Mouse (Mus musculus) limb, embryonic 11.5 days (tissue): ENCODE data around the gene Grrp1. TPM values are rescaled to one million over a fixed set of nuclear protein-coding genes. Genes with fewer than 3 reads are reported as not detected.
"Not testable (repeated sequence)": the region's sequence is repeated elsewhere in the genome, so short reads cannot be mapped to it uniquely, and the experiment has no call there.

ENCODE experiments used
- ATAC-seq: fragments of 200-750 bp; cut with Nextera tagmentation; 2 replicates; pipeline ENCODE4 v1.8.0; 2017; ENCODE audit warnings: low read depth; ENCODE audit not compliant: insufficient number of reproducible peaks, low FRiP score, low TSS enrichment
- DNase-seq: peaks from one replicate; pipeline ENCODE4 v3.0.0-alpha.2; 2015; ENCODE audit warnings: low spot score
- H3K27ac ChIP-seq: fragments of 300-500 bp; sonication (generic); replicated peaks from 2 replicates; pipeline ENCODE4 v1.5.1; 2014; ENCODE audit warnings: low read depth, mild to moderate bottlenecking, low read length
- H3K27me3 ChIP-seq: fragments of 300-500 bp; sonication (generic); 2 replicates; pipeline ENCODE4 v1.6.1; 2014; ENCODE audit warnings: mild to moderate bottlenecking, low read length, mixed read lengths; ENCODE audit not compliant: control insufficient read depth, insufficient read depth
- H3K36me3 ChIP-seq: fragments of 300-500 bp; sonication (generic); 2 replicates; pipeline ENCODE4 v1.6.1; 2014; ENCODE audit warnings: mild to moderate bottlenecking, low read length, moderate library complexity, mixed read lengths; ENCODE audit not compliant: control insufficient read depth, insufficient read depth
- H3K4me1 ChIP-seq: fragments of 300-500 bp; sonication (generic); 2 replicates; pipeline ENCODE4 v1.6.1; 2014; ENCODE audit warnings: low read length, mixed read lengths; ENCODE audit not compliant: control insufficient read depth, insufficient read depth
- H3K4me2 ChIP-seq: fragments of 300-500 bp; sonication (generic); 2 replicates; pipeline ENCODE4 v1.6.1; 2014; ENCODE audit warnings: low read depth, mild to moderate bottlenecking, moderate library complexity; ENCODE audit not compliant: severe bottlenecking
- H3K4me3 ChIP-seq: fragments of 300-500 bp; sonication (generic); 2 replicates; pipeline ENCODE4 v1.5.1; 2014; ENCODE audit warnings: low read depth, low read length
- H3K9ac ChIP-seq: fragments of 300-500 bp; sonication (generic); 2 replicates; pipeline ENCODE4 v1.6.1; 2014; ENCODE audit warnings: mild to moderate bottlenecking, low read length
- H3K9me3 ChIP-seq: fragments of 300-500 bp; sonication (generic); 2 replicates; pipeline ENCODE4 v1.6.1; 2016; ENCODE audit warnings: low read length; ENCODE audit not compliant: control insufficient read depth
- WGBS: fragments of 180-500 bp; shearing (Covaris S2); extraction: QIAGEN DNeasy Blood & Tissue Kit; methylation state at CpG from one replicate; pipeline ENCODE4 v1.1.7; 2014; 5-methylcytosine and 5-hydroxymethylcytosine counted together
- polyA plus RNA-seq: library from polyadenylated mRNA; unstranded; fragments of >200 nt; fragmentation: Nextera tagmentation; extraction: Ambion mirVana; gene quantifications from 2 replicates; pipeline ENCODE4 v1.2.1, GENCODE M21; 2014

Grrp1 gene
- polyA plus RNA-seq, result 5.5 and 7.1 TPM in 2 replicates

DNA sequence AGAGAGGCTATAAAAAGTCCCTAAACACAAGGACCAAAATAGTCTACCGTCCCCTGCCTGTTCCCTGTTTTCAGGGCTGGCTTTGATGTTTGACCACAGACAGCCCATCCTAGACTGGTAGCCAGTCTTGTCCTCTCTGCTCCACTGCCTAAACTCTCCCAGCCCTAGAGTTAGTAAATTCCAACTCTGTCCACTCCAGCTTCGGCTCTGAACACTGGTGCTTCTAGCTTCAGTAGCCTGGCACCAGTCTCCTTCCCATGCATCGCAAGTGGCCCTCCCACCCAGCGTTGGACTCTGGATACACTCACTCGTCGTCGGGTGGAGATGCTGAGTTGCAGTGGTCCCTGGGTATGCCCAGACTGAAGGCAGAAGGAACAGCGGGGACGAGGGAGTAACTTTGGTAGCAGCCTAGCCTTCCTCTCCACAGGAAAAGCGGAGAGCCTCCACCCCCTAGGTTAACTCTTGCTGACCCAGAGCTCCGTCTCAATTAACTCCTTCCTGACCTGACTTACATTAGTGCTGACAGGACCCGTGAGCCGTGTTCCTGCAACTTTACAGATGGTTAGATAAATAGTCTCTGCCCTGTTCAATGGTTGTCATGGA lies at the start of gene Grrp1:
Gene Grrp1 (minus strand): TSS at position 385 of the 603 bp plus-strand sequence.
- Histone ChIP-seq H3K9ac (peak within 1 kb of the TSS; percentile 41), H3K27ac (no peak within 1 kb of the TSS), H3K9me3 (no peaks in the 10 kb centered on the region), H3K36me3 (no peaks in the 10 kb centered on the region), H3K27me3 (peaks cover 37% of the 10 kb centered on the region), H3K4me3 (peak within 1 kb of the TSS; percentile 50), H3K4me2 (peak within 1 kb of the TSS; percentile 93), H3K4me1 (peaks cover 41% of the 10 kb centered on the region)
- whole genome bisulfite sequencing, result 0% methylated on average over 13 of the region's 13 CpGs
- ATAC-seq (no peak), DNase-seq (peak; percentile 60)

DNA sequence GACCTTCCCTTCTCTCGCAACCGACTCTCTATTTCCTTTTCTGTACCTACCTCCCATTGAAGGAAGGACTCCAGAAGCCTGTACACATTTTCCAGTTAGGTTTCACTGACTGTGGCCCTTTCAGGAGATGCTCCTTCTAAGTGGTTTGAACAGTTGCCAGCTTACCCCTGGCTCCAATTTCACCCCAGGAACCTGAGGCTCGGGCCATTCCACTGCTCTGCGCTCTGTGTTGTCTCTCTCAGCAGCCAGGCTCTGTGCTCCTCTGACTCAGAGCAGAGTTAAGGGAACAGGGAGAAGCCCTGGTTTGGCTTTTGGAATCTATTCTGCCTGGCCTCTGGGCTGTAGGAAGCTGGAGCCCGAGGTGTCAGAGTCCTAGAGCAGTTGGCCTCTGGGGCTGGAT lies 48.2 kb upstream of the Grrp1 start:
- Histone ChIP-seq H3K4me3 (no peak overlapping the region), H3K27me3 (no peaks in the 10 kb centered on the region), H3K36me3 (no peaks in the 10 kb centered on the region), H3K9ac (no peak overlapping the region), H3K9me3 (no peaks in the 10 kb centered on the region), H3K4me2 (no peak overlapping the region), H3K27ac (no peak overlapping the region), H3K4me1 (no peaks in the 10 kb centered on the region)
- 84% methylated on average over 5 of the region's 5 CpGs for WGBS
- DNase-seq (no peak), ATAC-seq (no peak)

DNA sequence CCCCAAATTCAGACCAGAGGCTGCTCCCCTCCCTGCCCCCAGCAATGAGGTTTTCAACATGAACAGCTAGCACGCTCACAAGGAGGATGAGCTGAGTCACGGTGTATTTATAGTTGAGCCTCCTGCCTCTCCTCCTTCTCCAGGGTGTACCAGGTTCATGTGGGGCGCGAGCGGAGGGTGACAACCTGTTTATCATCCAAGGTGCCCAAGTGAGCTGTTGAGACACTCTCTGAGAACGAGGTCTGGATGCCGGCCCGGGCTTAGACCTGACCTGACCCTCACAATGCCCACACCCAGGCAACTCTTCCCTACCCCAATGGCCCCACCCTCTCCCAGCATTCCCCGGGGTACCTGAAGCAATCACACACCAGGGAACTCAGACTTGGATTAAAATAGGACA lies 46.4 kb upstream of the Grrp1 start:
- Histone ChIP-seq H3K4me3 (no peak overlapping the region), H3K27me3 (no peaks in the 10 kb centered on the region), H3K36me3 (no peaks in the 10 kb centered on the region), H3K4me1 (no peaks in the 10 kb centered on the region), H3K27ac (no peak overlapping the region), H3K9ac (no peak overlapping the region), H3K4me2 (no peak overlapping the region), H3K9me3 (no peaks in the 10 kb centered on the region)
- 78% methylated on average over 9 of the region's 9 CpGs for WGBS
- ATAC-seq (no peak), DNase-seq (no peak)

- no peak overlapping the region for H3K27ac ChIP-seq
- H3K27me3 ChIP-seq, result no peaks in the 10 kb centered on the region
- no peaks in the 10 kb centered on the region for H3K4me1 ChIP-seq
- ATAC-seq (no peak), DNase-seq (no peak)
- 50% methylated on average over 4 of the region's 4 CpGs for WGBS
- H3K4me2 ChIP-seq, result no peak overlapping the region
- no peaks in the 10 kb centered on the region for H3K9me3 ChIP-seq
- no peak overlapping the region for H3K4me3 ChIP-seq
- H3K36me3 ChIP-seq, result no peaks in the 10 kb centered on the region
- H3K9ac ChIP-seq, result no peak overlapping the region
These were observed 45.5 kb upstream of the Grrp1 start for GRCm38 (mm10) chr4:134299498-134299810.

GRCm38 (mm10) chr4:134298626-134299497 lies 45.0 kb upstream of the Grrp1 start:
- DNase-seq, result no peak
- no peaks in the 10 kb centered on the region for H3K4me1 ChIP-seq
- no peak overlapping the region for H3K4me3 ChIP-seq
- no peak overlapping the region for H3K9ac ChIP-seq
- H3K4me2 ChIP-seq, result no peak overlapping the region
- H3K27ac ChIP-seq, result no peak overlapping the region
- no peaks in the 10 kb centered on the region for H3K27me3 ChIP-seq
- no peaks in the 10 kb centered on the region for H3K36me3 ChIP-seq
- WGBS, result 71% methylated on average over 19 of the region's 19 CpGs
- no peak for ATAC-seq
- H3K9me3 ChIP-seq, result no peaks in the 10 kb centered on the region

DNA sequence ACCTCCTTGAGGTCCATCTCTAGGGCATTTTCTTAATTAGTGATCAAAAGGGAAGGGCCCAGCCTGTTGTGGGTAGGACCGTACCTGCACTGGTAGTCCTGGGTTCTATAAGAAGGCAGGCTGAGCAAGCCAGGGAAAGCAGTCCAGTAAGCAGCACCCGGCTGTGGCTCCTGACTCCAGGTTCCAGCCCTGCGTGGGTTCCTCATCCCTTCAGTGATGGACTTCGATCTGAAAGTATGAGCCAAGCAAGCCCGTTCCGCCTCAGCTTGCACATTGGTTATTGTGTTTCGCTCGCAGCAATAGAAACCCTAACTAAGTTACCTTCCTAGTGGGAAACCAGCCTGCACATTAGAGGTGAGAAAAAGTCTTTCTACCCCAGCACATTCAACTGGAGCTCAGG lies 43.5 kb upstream of the Grrp1 start:
- no peaks in the 10 kb centered on the region for H3K27me3 ChIP-seq
- no peaks in the 10 kb centered on the region for H3K4me1 ChIP-seq
- H3K9ac ChIP-seq, result no peak overlapping the region
- no peak for ATAC-seq
- no peaks in the 10 kb centered on the region for H3K9me3 ChIP-seq
- WGBS, result 90% methylated on average over 8 of the region's 8 CpGs
- no peak overlapping the region for H3K4me3 ChIP-seq
- H3K4me2 ChIP-seq, result no peak overlapping the region
- no peak overlapping the region for H3K27ac ChIP-seq
- H3K36me3 ChIP-seq, result no peaks in the 10 kb centered on the region
- no peak for DNase-seq

DNA sequence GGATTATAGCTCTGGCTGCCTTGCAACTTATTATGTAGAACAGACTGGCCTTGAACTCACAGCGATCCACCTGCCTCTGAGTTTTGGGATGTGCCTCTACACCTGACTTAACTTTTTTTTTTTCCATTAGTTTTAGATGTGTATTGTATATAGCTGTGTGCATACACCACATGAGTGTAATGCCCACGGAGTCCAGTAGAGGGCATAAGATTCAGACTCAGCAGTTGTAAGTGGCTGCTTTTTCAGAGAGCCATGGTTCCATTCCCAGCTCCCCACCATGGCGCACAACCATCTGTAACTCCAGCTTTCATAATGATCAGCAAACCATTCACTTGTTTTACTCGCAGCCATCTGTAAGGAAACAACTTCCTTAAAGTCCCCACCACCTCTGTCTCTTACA lies 42.6 kb upstream of the Grrp1 start:
- H3K36me3 ChIP-seq, result no peaks in the 10 kb centered on the region
- no peaks in the 10 kb centered on the region for H3K9me3 ChIP-seq
- 90% methylated on average over 4 of the region's 4 CpGs for WGBS
- H3K4me1 ChIP-seq, result no peaks in the 10 kb centered on the region
- H3K4me3 ChIP-seq, result no peak overlapping the region
- no peak overlapping the region for H3K9ac ChIP-seq
- no peak overlapping the region for H3K4me2 ChIP-seq
- no peak overlapping the region for H3K27ac ChIP-seq
- ATAC-seq (no peak), DNase-seq (no peak)
- no peaks in the 10 kb centered on the region for H3K27me3 ChIP-seq

GRCm38 (mm10) chr4:134296096-134296495 lies 42.2 kb upstream of the Grrp1 start:
- H3K4me1 ChIP-seq, H3K9me3 ChIP-seq, H3K9ac ChIP-seq, H3K27ac ChIP-seq, H3K27me3 ChIP-seq, H3K36me3 ChIP-seq, ATAC-seq, H3K4me3 ChIP-seq, H3K4me2 ChIP-seq, DNase-seq: not testable (repeated sequence)
- WGBS, result 89% methylated on average over 4 of the region's 4 CpGs
